Mouse (Mus musculus): ENCODE results near the gene Lrrc8d.
A peak's percentile ranks its signal among the peaks of the same experiment; 100 is the strongest.
"Not testable (repeated sequence)": the region's sequence is repeated elsewhere in the genome, so short reads cannot be mapped to it uniquely, and the experiment has no call there.

The Lrrc8d gene

GRCm38 (mm10) chr5:105865110-105865628 is 165.4 kb downstream of the Lrrc8d start:
- DNase-seq, result not testable (repeated sequence)

- no peak for DNase-seq
Observed at GRCm38 (mm10) chr5:105867427-105867826, 167.7 kb downstream of the Lrrc8d start.

- DNase-seq, result no peak
Observed at GRCm38 (mm10) chr5:105867841-105868447, 168.2 kb downstream of the Lrrc8d start.

GRCm38 (mm10) chr5:105868593-105868992 is 168.8 kb downstream of the Lrrc8d start:
- DNase-seq, result peak; percentile 80

GRCm38 (mm10) chr5:105869739-105870138 is 170.0 kb downstream of the Lrrc8d start:
- DNase-seq, result no peak

GRCm38 (mm10) chr5:105871140-105871539 is 171.4 kb downstream of the Lrrc8d start:
- no peak for DNase-seq

- DNase-seq, result no peak
Observed at GRCm38 (mm10) chr5:105872176-105872575, 172.4 kb downstream of the Lrrc8d start.

- DNase-seq, result no peak
Observed at GRCm38 (mm10) chr5:105872916-105873315, 173.1 kb downstream of the Lrrc8d start.

- no peak for DNase-seq
Observed at GRCm38 (mm10) chr5:105873774-105874173, 174.0 kb downstream of the Lrrc8d start.

- DNase-seq, result no peak
Observed at GRCm38 (mm10) chr5:105874476-105874875, 174.7 kb downstream of the Lrrc8d start.

- peak; percentile 96 for DNase-seq
Observed at GRCm38 (mm10) chr5:105876068-105876924, 176.5 kb downstream of the Lrrc8d start, which contains the start of gene Zfp326. TSS of gene Zfp326 (plus strand) at chr5:105876565.

GRCm38 (mm10) chr5:105876925-105877774 is 177.4 kb downstream of the Lrrc8d start:
- peak; percentile 39 for DNase-seq

Measured in liver (tissue).